Mouse (Mus musculus): ENCODE measurements around the gene Mgea5. TPM values are rescaled to one million over a fixed set of nuclear protein-coding genes. Genes with fewer than 3 reads are reported as not detected.

Mgea5 gene
- polyA plus RNA-seq, 1 experiment from 2014 or later: 76.5 TPM

DNA sequence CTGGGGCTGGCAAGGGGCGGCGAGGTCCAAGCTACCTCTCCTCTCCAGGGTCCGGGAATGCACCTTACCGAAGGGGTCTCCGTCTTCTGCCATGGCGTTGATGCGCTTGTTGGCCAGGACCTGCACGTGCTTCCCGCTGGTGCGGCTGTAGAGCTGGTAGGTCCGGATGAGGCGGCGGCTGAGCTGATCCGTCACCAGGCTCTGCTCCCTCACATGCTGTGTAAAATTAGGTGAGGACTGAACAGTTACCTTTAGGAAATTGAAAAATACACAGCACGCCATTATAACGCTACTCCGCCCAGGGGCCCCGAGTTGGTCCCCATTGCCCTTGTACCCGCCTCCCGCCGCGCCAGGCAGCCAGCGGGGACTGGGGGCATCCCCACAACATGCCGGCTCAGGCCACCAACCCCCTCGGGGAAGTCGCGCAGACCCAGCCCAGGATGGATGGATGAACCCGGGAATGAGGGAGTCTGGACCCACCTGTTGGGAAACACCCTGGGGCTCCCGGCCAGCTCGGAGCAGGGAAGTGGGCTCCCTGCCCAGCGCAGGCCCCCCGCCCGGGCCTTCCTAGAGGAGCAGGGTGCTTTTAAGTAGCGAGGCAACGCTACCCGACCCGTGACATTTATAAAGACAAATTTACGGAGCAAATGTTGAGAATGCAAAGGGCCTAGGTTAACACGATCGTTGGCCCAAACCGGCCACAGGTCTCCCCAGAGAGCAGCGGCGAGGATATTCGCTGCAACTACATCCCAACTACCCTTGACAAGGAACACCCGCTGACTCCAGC is 42.0 kb downstream of the Mgea5 start:
- no peak overlapping the region for H3K9ac ChIP-seq (ENCODE audit: low read depth, low read length)
- no peak for ATAC-seq
- WGBS: 2% methylated on average over 45 of the region's 45 CpGs
- no peaks in the 10 kb centered on the region for H3K36me3 ChIP-seq (ENCODE audit: control insufficient read depth, insufficient read depth, low read length)
- H3K4me1 ChIP-seq (ENCODE audit: control insufficient read depth, insufficient read depth, low read length): peaks cover 15% of the 10 kb centered on the region
- H3K4me2 ChIP-seq (ENCODE audit: low read length): peak overlapping the region; percentile 66; the same call in 1 of the 2 replicates
- H3K4me3 ChIP-seq (ENCODE audit: low read depth, low read length): no peak overlapping the region
- no peaks in the 10 kb centered on the region for H3K9me3 ChIP-seq (replicated peaks; ENCODE audit: control insufficient read depth, low read length, poor library complexity, severe bottlenecking)
- H3K27me3 ChIP-seq (ENCODE audit: control insufficient read depth, insufficient read depth, low read depth, low read length): peaks cover 69% of the 10 kb centered on the region
- no peak overlapping the region for H3K27ac ChIP-seq (ENCODE audit: low read length)

DNA sequence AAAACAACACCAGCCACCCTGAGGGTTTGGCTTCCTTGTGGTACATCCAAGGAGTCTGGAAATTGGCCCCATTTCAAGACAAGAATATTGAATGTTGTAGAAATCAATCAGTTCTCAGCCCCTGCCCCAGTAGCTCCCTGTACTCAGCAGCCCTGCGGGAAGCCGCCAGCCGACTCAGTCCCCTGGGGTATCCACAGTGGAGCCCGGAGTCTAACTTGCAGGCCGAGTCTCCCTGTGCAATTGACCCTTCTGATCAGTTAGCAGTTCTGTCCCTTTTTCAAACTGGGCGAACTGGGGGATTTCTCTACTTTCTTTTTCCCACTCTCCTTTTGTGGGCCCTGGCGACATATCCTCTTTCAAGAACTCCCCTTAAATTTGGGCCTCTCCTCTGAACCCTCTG is 42.8 kb downstream of the Mgea5 start:
- 3% methylated on average over 7 of the region's 7 CpGs for WGBS
- Histone ChIP-seq H3K4me2 (ENCODE audit: low read length) (no peak overlapping the region), H3K9me3 (replicated peaks; ENCODE audit: control insufficient read depth, low read length, poor library complexity, severe bottlenecking) (no peaks in the 10 kb centered on the region), H3K36me3 (ENCODE audit: control insufficient read depth, insufficient read depth, low read length) (no peaks in the 10 kb centered on the region), H3K4me1 (ENCODE audit: control insufficient read depth, insufficient read depth, low read length) (peaks cover 15% of the 10 kb centered on the region), H3K27ac (ENCODE audit: low read length) (no peak overlapping the region), H3K27me3 (ENCODE audit: control insufficient read depth, insufficient read depth, low read depth, low read length) (peaks cover 69% of the 10 kb centered on the region), H3K4me3 (ENCODE audit: low read depth, low read length) (no peak overlapping the region), H3K9ac (ENCODE audit: low read depth, low read length) (no peak overlapping the region)
- no peak for ATAC-seq

DNA sequence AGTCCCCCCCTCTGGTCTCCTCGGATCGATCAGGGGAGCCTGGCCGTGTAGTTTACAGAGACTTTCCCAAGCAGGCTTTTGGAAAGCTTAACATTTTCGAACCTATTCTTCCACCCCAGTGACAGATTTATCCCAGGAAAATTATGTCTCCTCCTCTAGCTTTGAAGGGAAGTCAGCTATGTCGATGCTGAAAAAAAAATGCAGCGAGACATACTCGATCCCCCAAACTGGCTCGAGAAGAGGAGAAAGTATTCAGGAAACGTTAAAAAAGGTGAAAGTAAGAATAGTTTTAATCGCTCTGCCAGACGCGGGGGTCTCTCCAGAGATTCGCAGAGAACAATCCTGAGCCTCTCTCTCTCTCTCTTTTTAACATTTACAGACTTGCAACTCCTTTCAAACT is 43.4 kb downstream of the Mgea5 start:
- Histone ChIP-seq H3K4me1 (ENCODE audit: control insufficient read depth, insufficient read depth, low read length) (peaks cover 15% of the 10 kb centered on the region), H3K36me3 (ENCODE audit: control insufficient read depth, insufficient read depth, low read length) (no peaks in the 10 kb centered on the region), H3K9me3 (replicated peaks; ENCODE audit: control insufficient read depth, low read length, poor library complexity, severe bottlenecking) (no peaks in the 10 kb centered on the region), H3K9ac (ENCODE audit: low read depth, low read length) (no peak overlapping the region), H3K4me3 (ENCODE audit: low read depth, low read length) (no peak overlapping the region), H3K4me2 (ENCODE audit: low read length) (no peak overlapping the region), H3K27ac (ENCODE audit: low read length) (no peak overlapping the region), H3K27me3 (ENCODE audit: control insufficient read depth, insufficient read depth, low read depth, low read length) (peaks cover 71% of the 10 kb centered on the region)
- ATAC-seq: no peak
- WGBS: 3% methylated on average over 13 of the region's 13 CpGs

GRCm38 (mm10) chr19:45738521-45738920 is 45.1 kb downstream of the Mgea5 start:
- Histone ChIP-seq H3K36me3 (ENCODE audit: control insufficient read depth, insufficient read depth, low read length) (no peaks in the 10 kb centered on the region), H3K27me3 (ENCODE audit: control insufficient read depth, insufficient read depth, low read depth, low read length) (peaks cover 68% of the 10 kb centered on the region), H3K27ac (ENCODE audit: low read length) (no peak overlapping the region), H3K9ac (ENCODE audit: low read depth, low read length) (no peak overlapping the region), H3K9me3 (replicated peaks; ENCODE audit: control insufficient read depth, low read length, poor library complexity, severe bottlenecking) (no peaks in the 10 kb centered on the region), H3K4me3 (ENCODE audit: low read depth, low read length) (no peak overlapping the region), H3K4me2 (ENCODE audit: low read length) (no peak overlapping the region), H3K4me1 (ENCODE audit: control insufficient read depth, insufficient read depth, low read length) (peaks cover 15% of the 10 kb centered on the region)
- ATAC-seq: no peak
- WGBS: 47% methylated on average over 5 of the region's 5 CpGs

GRCm38 (mm10) chr19:45737846-45738484 is 45.7 kb downstream of the Mgea5 start:
- Histone ChIP-seq H3K9me3 (replicated peaks; ENCODE audit: control insufficient read depth, low read length, poor library complexity, severe bottlenecking) (no peaks in the 10 kb centered on the region), H3K27me3 (ENCODE audit: control insufficient read depth, insufficient read depth, low read depth, low read length) (peaks cover 69% of the 10 kb centered on the region), H3K36me3 (ENCODE audit: control insufficient read depth, insufficient read depth, low read length) (no peaks in the 10 kb centered on the region), H3K4me1 (ENCODE audit: control insufficient read depth, insufficient read depth, low read length) (peaks cover 14% of the 10 kb centered on the region), H3K4me3 (ENCODE audit: low read depth, low read length) (no peak overlapping the region), H3K9ac (ENCODE audit: low read depth, low read length) (no peak overlapping the region), H3K4me2 (ENCODE audit: low read length) (no peak overlapping the region), H3K27ac (ENCODE audit: low read length) (no peak overlapping the region)
- ATAC-seq: no peak
- 47% methylated on average over 10 of the region's 10 CpGs for WGBS

DNA sequence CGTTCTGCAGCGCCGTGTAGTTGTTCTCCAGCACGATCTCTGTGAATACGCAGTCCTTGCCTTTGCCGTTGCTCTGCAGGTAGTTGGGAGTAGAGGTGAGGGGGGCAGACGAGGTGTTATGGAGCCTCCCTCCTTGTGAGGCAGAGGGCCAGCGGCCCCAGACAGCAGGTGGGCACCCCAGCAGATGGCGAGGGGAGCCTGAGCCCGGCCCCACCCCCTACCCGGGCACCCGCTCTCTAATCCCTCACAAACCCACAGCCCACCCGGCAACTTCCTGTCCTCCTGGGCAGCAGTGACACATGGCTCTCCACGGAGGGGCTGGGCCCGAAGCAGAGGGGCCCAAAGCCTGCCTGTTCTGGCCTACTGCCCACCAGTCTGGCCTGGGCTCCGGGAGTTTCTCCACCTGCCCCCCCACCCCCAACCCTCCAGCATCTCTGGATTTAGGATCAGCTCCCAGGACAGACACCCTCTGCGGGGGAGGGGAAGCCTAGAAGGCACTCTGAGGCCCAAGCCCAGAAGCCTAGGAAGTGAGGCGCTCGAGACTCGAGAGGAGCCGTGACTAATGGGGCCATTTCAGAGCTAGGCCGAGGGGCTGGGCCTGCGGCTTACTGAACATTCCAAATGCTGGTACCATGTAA is 46.3 kb downstream of the Mgea5 start:
- H3K9ac ChIP-seq (ENCODE audit: low read depth, low read length): 0 out of 2 replicates have a peak overlapping the region, but pooled peaks have one; percentile 50
- peak overlapping the region; percentile 58 for H3K4me2 ChIP-seq (ENCODE audit: low read length)
- 13% methylated on average over 23 of the region's 23 CpGs for WGBS
- peak overlapping the region; percentile 24 for H3K4me3 ChIP-seq (ENCODE audit: low read depth, low read length)
- peaks cover 71% of the 10 kb centered on the region for H3K27me3 ChIP-seq (ENCODE audit: control insufficient read depth, insufficient read depth, low read depth, low read length)
- no peaks in the 10 kb centered on the region for H3K9me3 ChIP-seq (replicated peaks; ENCODE audit: control insufficient read depth, low read length, poor library complexity, severe bottlenecking)
- ATAC-seq: 0 out of 2 replicates have a peak, but pooled peaks have one; percentile 19
- H3K4me1 ChIP-seq (ENCODE audit: control insufficient read depth, insufficient read depth, low read length): peaks cover 7% of the 10 kb centered on the region
- no peak overlapping the region for H3K27ac ChIP-seq (ENCODE audit: low read length)
- no peaks in the 10 kb centered on the region for H3K36me3 ChIP-seq (ENCODE audit: control insufficient read depth, insufficient read depth, low read length)

DNA sequence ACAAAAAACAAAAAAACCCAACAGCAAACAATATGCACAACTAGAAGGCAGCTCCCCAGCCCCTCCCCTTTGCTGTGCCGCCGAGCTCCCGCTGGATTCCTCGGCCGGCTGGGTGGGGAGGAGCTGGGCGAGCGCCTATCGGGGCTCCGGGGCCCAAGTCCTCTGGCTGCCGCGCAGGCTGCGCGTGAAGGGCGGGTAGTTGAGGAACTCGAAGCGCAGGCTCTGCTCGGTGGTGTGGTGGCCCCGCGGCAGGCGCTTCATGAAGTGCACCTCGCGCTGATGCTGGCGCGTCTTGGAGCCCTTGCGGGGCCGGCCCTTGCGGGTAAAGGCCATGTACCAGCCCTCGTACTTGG is 46.8 kb downstream of the Mgea5 start:
- Histone ChIP-seq H3K4me3 (ENCODE audit: low read depth, low read length) (peak overlapping the region; percentile 24), H3K4me1 (ENCODE audit: control insufficient read depth, insufficient read depth, low read length) (peaks cover 6% of the 10 kb centered on the region), H3K27ac (ENCODE audit: low read length) (no peak overlapping the region), H3K4me2 (ENCODE audit: low read length) (peak overlapping the region; percentile 58), H3K27me3 (ENCODE audit: control insufficient read depth, insufficient read depth, low read depth, low read length) (peaks cover 73% of the 10 kb centered on the region), H3K9me3 (replicated peaks; ENCODE audit: control insufficient read depth, low read length, poor library complexity, severe bottlenecking) (no peaks in the 10 kb centered on the region), H3K36me3 (ENCODE audit: control insufficient read depth, insufficient read depth, low read length) (no peaks in the 10 kb centered on the region), H3K9ac (ENCODE audit: low read depth, low read length) (peak overlapping the region; percentile 50; the same call in 1 of the 2 replicates)
- ATAC-seq: peak; percentile 38; the same call in 1 of the 2 replicates
- WGBS: 1% methylated on average over 27 of the region's 28 CpGs

- WGBS: 27% methylated on average over 1 of the region's 1 CpGs
- Histone ChIP-seq H3K9ac (ENCODE audit: low read depth, low read length) (no peak overlapping the region), H3K4me3 (ENCODE audit: low read depth, low read length) (no peak overlapping the region), H3K36me3 (ENCODE audit: control insufficient read depth, insufficient read depth, low read length) (no peaks in the 10 kb centered on the region), H3K4me1 (ENCODE audit: control insufficient read depth, insufficient read depth, low read length) (peaks cover 6% of the 10 kb centered on the region), H3K27me3 (ENCODE audit: control insufficient read depth, insufficient read depth, low read depth, low read length) (peaks cover 72% of the 10 kb centered on the region), H3K27ac (ENCODE audit: low read length) (no peak overlapping the region), H3K9me3 (replicated peaks; ENCODE audit: control insufficient read depth, low read length, poor library complexity, severe bottlenecking) (no peaks in the 10 kb centered on the region), H3K4me2 (ENCODE audit: low read length) (no peak overlapping the region)
- no peak for ATAC-seq
Measured at GRCm38 (mm10) chr19:45736241-45736640, 47.4 kb downstream of the Mgea5 start.

- no peak overlapping the region for H3K4me2 ChIP-seq (ENCODE audit: low read length)
- H3K27me3 ChIP-seq (ENCODE audit: control insufficient read depth, insufficient read depth, low read depth, low read length): peaks cover 67% of the 10 kb centered on the region
- H3K27ac ChIP-seq (ENCODE audit: low read length): no peak overlapping the region
- H3K9ac ChIP-seq (ENCODE audit: low read depth, low read length): no peak overlapping the region
- peaks cover 6% of the 10 kb centered on the region for H3K4me1 ChIP-seq (ENCODE audit: control insufficient read depth, insufficient read depth, low read length)
- no peaks in the 10 kb centered on the region for H3K9me3 ChIP-seq (replicated peaks; ENCODE audit: control insufficient read depth, low read length, poor library complexity, severe bottlenecking)
- ATAC-seq: no peak
- H3K4me3 ChIP-seq (ENCODE audit: low read depth, low read length): no peak overlapping the region
- H3K36me3 ChIP-seq (ENCODE audit: control insufficient read depth, insufficient read depth, low read length): no peaks in the 10 kb centered on the region
- WGBS: 34% methylated on average over 7 of the region's 7 CpGs
Measured at GRCm38 (mm10) chr19:45734762-45735161, 48.9 kb downstream of the Mgea5 start.

Measured in midbrain, embryonic 16.5 days (tissue).